Mouse (Mus musculus): ENCODE measurements around the gene Olfr1366. TPM values are rescaled to one million over a fixed set of nuclear protein-coding genes. Genes with fewer than 3 reads are reported as not detected.
"Not testable (repeated sequence)": the region's sequence is repeated elsewhere in the genome, so short reads cannot be mapped to it uniquely, and the experiment has no call there.

The Olfr1366 gene
- polyA plus RNA-seq, 1 experiment from 2014 or later: 0.04 TPM

GRCm38 (mm10) chr13:21502296-21502695, 40.3 kb downstream of the Olfr1366 start:
- H3K9me3 ChIP-seq (replicated peaks; ENCODE audit: control insufficient read depth, low read length): no peaks in the 10 kb centered on the region
- no peak for ATAC-seq (replicated peaks; ENCODE audit: extremely low read depth, insufficient read depth, low FRiP score)

GRCm38 (mm10) chr13:21501182-21501581, 41.4 kb downstream of the Olfr1366 start, which contains the start of gene Gm11273:
Gene Gm11273 (minus strand): TSS chr13:21501418.
- not testable (repeated sequence) for H3K27me3 ChIP-seq (ENCODE audit: control insufficient read depth, insufficient read depth, low read length)
- 86% methylated on average over 17 of the region's 17 CpGs for WGBS

More at GRCm38 (mm10) chr13:21502296-21502695, 40.3 kb downstream of the Olfr1366 start:
- Histone ChIP-seq H3K27me3 (ENCODE audit: control insufficient read depth, insufficient read depth, low read length) (no peaks in the 10 kb centered on the region), H3K36me3 (ENCODE audit: control insufficient read depth, insufficient read depth) (no peaks in the 10 kb centered on the region), H3K4me3 (ENCODE audit: low read length) (no peak overlapping the region), H3K27ac (ENCODE audit: low read length) (no peak overlapping the region), H3K9ac (ENCODE audit: low read length) (no peak overlapping the region), H3K4me2 (ENCODE audit: low read depth, low read length) (no peak overlapping the region), H3K4me1 (ENCODE audit: control insufficient read depth, insufficient read depth, low read length) (peaks cover 4% of the 10 kb centered on the region; the same call in 1 of the 2 replicates)
- 81% methylated on average over 5 of the region's 5 CpGs for WGBS

GRCm38 (mm10) chr13:21495080-21495479, 47.5 kb downstream of the Olfr1366 start, which contains the start of gene AK157302:
Gene AK157302 (plus strand): TSS chr13:21495223.
- no peak for ATAC-seq (replicated peaks; ENCODE audit: extremely low read depth, insufficient read depth, low FRiP score)
- H3K9me3 ChIP-seq (replicated peaks; ENCODE audit: control insufficient read depth, low read length): no peaks in the 10 kb centered on the region
- 89% methylated on average over 21 of the region's 21 CpGs for WGBS
- no peaks in the 10 kb centered on the region for H3K36me3 ChIP-seq (ENCODE audit: control insufficient read depth, insufficient read depth)
- H3K4me1 ChIP-seq (ENCODE audit: control insufficient read depth, insufficient read depth, low read length): no peaks in the 10 kb centered on the region
- no peak within 1 kb of the TSS for H3K4me2 ChIP-seq (ENCODE audit: low read depth, low read length)
- H3K4me3 ChIP-seq (ENCODE audit: low read length): no peak within 1 kb of the TSS
- H3K27ac ChIP-seq (ENCODE audit: low read length): no peak within 1 kb of the TSS
- H3K27me3 ChIP-seq (ENCODE audit: control insufficient read depth, insufficient read depth, low read length): no peaks in the 10 kb centered on the region
- H3K9ac ChIP-seq (ENCODE audit: low read length): no peak within 1 kb of the TSS

More at GRCm38 (mm10) chr13:21501182-21501581, 41.4 kb downstream of the Olfr1366 start, which contains the start of gene Gm11273:
- not testable (repeated sequence) for H3K36me3 ChIP-seq (ENCODE audit: control insufficient read depth, insufficient read depth); ATAC-seq (replicated peaks; ENCODE audit: extremely low read depth, insufficient read depth, low FRiP score); H3K4me3 ChIP-seq (ENCODE audit: low read length); H3K9me3 ChIP-seq (replicated peaks; ENCODE audit: control insufficient read depth, low read length); H3K27ac ChIP-seq (ENCODE audit: low read length); H3K4me2 ChIP-seq (ENCODE audit: low read depth, low read length); H3K4me1 ChIP-seq (ENCODE audit: control insufficient read depth, insufficient read depth, low read length); H3K9ac ChIP-seq (ENCODE audit: low read length)

GRCm38 (mm10) chr13:21492847-21493246, 49.8 kb downstream of the Olfr1366 start:
- H3K27ac ChIP-seq (ENCODE audit: low read length): no peak overlapping the region
- no peak overlapping the region for H3K4me2 ChIP-seq (ENCODE audit: low read depth, low read length)
- no peak for ATAC-seq (replicated peaks; ENCODE audit: extremely low read depth, insufficient read depth, low FRiP score)
- no peaks in the 10 kb centered on the region for H3K4me1 ChIP-seq (ENCODE audit: control insufficient read depth, insufficient read depth, low read length)
- H3K9ac ChIP-seq (ENCODE audit: low read length): no peak overlapping the region
- no peaks in the 10 kb centered on the region for H3K9me3 ChIP-seq (replicated peaks; ENCODE audit: control insufficient read depth, low read length)
- WGBS: 91% methylated on average over 5 of the region's 5 CpGs
- H3K27me3 ChIP-seq (ENCODE audit: control insufficient read depth, insufficient read depth, low read length): no peaks in the 10 kb centered on the region
- no peak overlapping the region for H3K4me3 ChIP-seq (ENCODE audit: low read length)
- no peaks in the 10 kb centered on the region for H3K36me3 ChIP-seq (ENCODE audit: control insufficient read depth, insufficient read depth)

GRCm38 (mm10) chr13:21486881-21487280, 55.7 kb downstream of the Olfr1366 start:
- no peak overlapping the region for H3K27ac ChIP-seq (ENCODE audit: low read length)
- H3K27me3 ChIP-seq (ENCODE audit: control insufficient read depth, insufficient read depth, low read length): no peaks in the 10 kb centered on the region
- H3K4me2 ChIP-seq (ENCODE audit: low read depth, low read length): no peak overlapping the region
- no peaks in the 10 kb centered on the region; the same call in 1 of the 2 replicates for H3K36me3 ChIP-seq (ENCODE audit: control insufficient read depth, insufficient read depth)
- H3K9ac ChIP-seq (ENCODE audit: low read length): no peak overlapping the region
- no peaks in the 10 kb centered on the region for H3K4me1 ChIP-seq (ENCODE audit: control insufficient read depth, insufficient read depth, low read length)
- no peak for ATAC-seq (replicated peaks; ENCODE audit: extremely low read depth, insufficient read depth, low FRiP score)
- WGBS: 84% methylated on average over 1 of the region's 1 CpGs
- H3K9me3 ChIP-seq (replicated peaks; ENCODE audit: control insufficient read depth, low read length): peaks cover 4% of the 10 kb centered on the region; the same call in 1 of the 2 replicates
- H3K4me3 ChIP-seq (ENCODE audit: low read length): no peak overlapping the region

Other genes starting within 250 kb of the Olfr1366 start
- 0.21 TPM in 1 of 2 replicates, not detected in the other for gene Gpx6, start 230.7 kb downstream of the Olfr1366 start, polyA plus RNA-seq (2015; fragmentation: Nextera tagmentation; extraction: Ambion mirVana)
- not detected in 2 replicates for gene Olfr1367, start 195.9 kb downstream of the Olfr1366 start, polyA plus RNA-seq (2015; fragmentation: Nextera tagmentation; extraction: Ambion mirVana)
- gene Zscan12, start 180.0 kb downstream of the Olfr1366 start, polyA plus RNA-seq (2015; fragmentation: Nextera tagmentation; extraction: Ambion mirVana): 7.2 and 9.1 TPM in 2 replicates
- gene Zkscan3, start 140.1 kb downstream of the Olfr1366 start, polyA plus RNA-seq (2015; fragmentation: Nextera tagmentation; extraction: Ambion mirVana): 70.4 and 73.1 TPM in 2 replicates
- gene Pgbd1, start 101.8 kb downstream of the Olfr1366 start, polyA plus RNA-seq (2015; fragmentation: Nextera tagmentation; extraction: Ambion mirVana): 3.2 and 3.9 TPM in 2 replicates
- 25.2 and 25.8 TPM in 2 replicates for gene Zscan26, start 89.1 kb downstream of the Olfr1366 start, polyA plus RNA-seq (2015; fragmentation: Nextera tagmentation; extraction: Ambion mirVana)
- gene Nkapl, start 74.3 kb downstream of the Olfr1366 start, polyA plus RNA-seq (2015; fragmentation: Nextera tagmentation; extraction: Ambion mirVana): 1.5 and 1.7 TPM in 2 replicates
- gene Zkscan4, start 63.9 kb downstream of the Olfr1366 start, polyA plus RNA-seq (2015; fragmentation: Nextera tagmentation; extraction: Ambion mirVana): 1.9 and 2.2 TPM in 2 replicates
- not detected in 2 replicates for gene Gm10065, start 63.4 kb downstream of the Olfr1366 start, polyA plus RNA-seq (2015; fragmentation: Nextera tagmentation; extraction: Ambion mirVana)
- gene AK157302, start 47.6 kb downstream of the Olfr1366 start, polyA plus RNA-seq (2015; fragmentation: Nextera tagmentation; extraction: Ambion mirVana): 0.77 and 4.1 TPM in 2 replicates
- gene Gm11273, start 41.4 kb downstream of the Olfr1366 start, polyA plus RNA-seq (2015; fragmentation: Nextera tagmentation; extraction: Ambion mirVana): 20.3 and 62.4 TPM in 2 replicates
- 3.7 and 4.7 TPM in 2 replicates for gene Zkscan8, start 11.7 kb downstream of the Olfr1366 start, polyA plus RNA-seq (2015; fragmentation: Nextera tagmentation; extraction: Ambion mirVana)
- not detected in 2 replicates for gene Olfr1535, start 17.1 kb upstream of the Olfr1366 start, polyA plus RNA-seq (2015; fragmentation: Nextera tagmentation; extraction: Ambion mirVana)
- not detected in 2 replicates for gene Olfr1364, start 39.0 kb upstream of the Olfr1366 start, polyA plus RNA-seq (2015; fragmentation: Nextera tagmentation; extraction: Ambion mirVana)
- not detected in 2 replicates for gene Olfr1362, start 71.2 kb upstream of the Olfr1366 start, polyA plus RNA-seq (2015; fragmentation: Nextera tagmentation; extraction: Ambion mirVana)
- not detected in 2 replicates for gene Olfr11, start 99.7 kb upstream of the Olfr1366 start, polyA plus RNA-seq (2015; fragmentation: Nextera tagmentation; extraction: Ambion mirVana)
- gene Olfr1361, start 120.6 kb upstream of the Olfr1366 start, polyA plus RNA-seq (2015; fragmentation: Nextera tagmentation; extraction: Ambion mirVana): not detected in 2 replicates
- gene Olfr1360, start 134.6 kb upstream of the Olfr1366 start, polyA plus RNA-seq (2015; fragmentation: Nextera tagmentation; extraction: Ambion mirVana): not detected in 2 replicates
- gene Olfr1359, start 155.3 kb upstream of the Olfr1366 start, polyA plus RNA-seq (2015; fragmentation: Nextera tagmentation; extraction: Ambion mirVana): not detected in 2 replicates
- gene Hist1h2bl, start 173.3 kb upstream of the Olfr1366 start, polyA plus RNA-seq (2015; fragmentation: Nextera tagmentation; extraction: Ambion mirVana): 0.86 and 1.7 TPM in 2 replicates
- 4.3 and 8.1 TPM in 2 replicates for gene Hist1h2ai, start 173.6 kb upstream of the Olfr1366 start, polyA plus RNA-seq (2015; fragmentation: Nextera tagmentation; extraction: Ambion mirVana)
- gene Hist1h3h, start 174.9 kb upstream of the Olfr1366 start, polyA plus RNA-seq (2015; fragmentation: Nextera tagmentation; extraction: Ambion mirVana): 4.8 and 6.2 TPM in 2 replicates
- gene Hist1h2bm, start 179.2 kb upstream of the Olfr1366 start, polyA plus RNA-seq (2015; fragmentation: Nextera tagmentation; extraction: Ambion mirVana): 1.8 and 2.4 TPM in 2 replicates
- 0.51 and 0.67 TPM in 2 replicates for gene Hist1h4j, start 192.3 kb upstream of the Olfr1366 start, polyA plus RNA-seq (2015; fragmentation: Nextera tagmentation; extraction: Ambion mirVana)
- 1.9 TPM in 1 of 2 replicates, not detected in the other for gene Hist1h4k, start 207.7 kb upstream of the Olfr1366 start, polyA plus RNA-seq (2015; fragmentation: Nextera tagmentation; extraction: Ambion mirVana)
- gene Hist1h2ak, start 211.0 kb upstream of the Olfr1366 start, polyA plus RNA-seq (2015; fragmentation: Nextera tagmentation; extraction: Ambion mirVana): 9.3 and 10.0 TPM in 2 replicates
- 0.88 and 1.6 TPM in 2 replicates for gene Hist1h2bn, start 211.3 kb upstream of the Olfr1366 start, polyA plus RNA-seq (2015; fragmentation: Nextera tagmentation; extraction: Ambion mirVana)
- gene Hist1h1b, start 237.8 kb upstream of the Olfr1366 start, polyA plus RNA-seq (2015; fragmentation: Nextera tagmentation; extraction: Ambion mirVana): 8.6 and 9.8 TPM in 2 replicates
- gene Hist1h3i, start 240.6 kb upstream of the Olfr1366 start, polyA plus RNA-seq (2015; fragmentation: Nextera tagmentation; extraction: Ambion mirVana): 50.2 and 54.0 TPM in 2 replicates
- gene Hist1h2an, start 244.4 kb upstream of the Olfr1366 start, polyA plus RNA-seq (2015; fragmentation: Nextera tagmentation; extraction: Ambion mirVana): 3.0 and 3.1 TPM in 2 replicates
- 0.34 and 0.52 TPM in 2 replicates for gene Hist1h2bp, start 244.7 kb upstream of the Olfr1366 start, polyA plus RNA-seq (2015; fragmentation: Nextera tagmentation; extraction: Ambion mirVana)

Measured in heart, embryonic 16.5 days (tissue).